ENCODE assay signal across 8 mouse cellular contexts in genomic region chrX:13245027-13245426, GRCm38 (mm10). TPM values are rescaled to one million over a fixed set of nuclear protein-coding genes. Genes with fewer than 3 reads are reported as not detected.
DNase-seq lines count a peak whose midpoint lies in the region; ATAC-seq lines count a peak whose summit lies in the region.
"Had no signal": no experiment of that assay in that cellular context is flagged by ENCODE, and none has a peak within 500 bp of the region (broad histone marks: within the 10 kb centered on the region; RNA-seq: fewer than 3 reads in every experiment).

No protein-coding gene starts in this region.

- no peak overlapping the region for H3K4me3 ChIP-seq in midbrain, embryonic 14.5 days (replicated peaks; ENCODE audit: low read depth, low read length)
- H3K4me3 ChIP-seq in midbrain, embryonic 11.5 days (ENCODE audit: low read depth, low read length): no peak overlapping the region
- H3K4me3 ChIP-seq in liver, embryonic 11.5 days (ENCODE audit: low read depth, low read length): no peak overlapping the region

- 0 out of 2 replicates have a peak, but pooled peaks cover 3% of the 10 kb centered on the region for H3K4me1 ChIP-seq in midbrain, embryonic 14.5 days (ENCODE audit: control insufficient read depth, insufficient read depth, low read length)
- H3K4me1 ChIP-seq in midbrain, embryonic 11.5 days (ENCODE audit: control insufficient read depth, insufficient read depth, low read length): peaks cover 3% of the 10 kb centered on the region; the same call in 1 of the 2 replicates
- H3K4me1 ChIP-seq in liver, embryonic 11.5 days (replicated peaks; ENCODE audit: control insufficient read depth, insufficient read depth, low read length): no peaks in the 10 kb centered on the region

- no peaks in the 10 kb centered on the region for H3K27me3 ChIP-seq in midbrain, embryonic 14.5 days (ENCODE audit: control insufficient read depth, insufficient read depth, low read length)
- peaks cover 4% of the 10 kb centered on the region for H3K27me3 ChIP-seq in midbrain, embryonic 11.5 days (ENCODE audit: control insufficient read depth, insufficient read depth, low read length)
- peaks cover 8% of the 10 kb centered on the region for H3K27me3 ChIP-seq in liver, embryonic 11.5 days (replicated peaks; ENCODE audit: control insufficient read depth, insufficient read depth, low read length)

- no peak overlapping the region for H3K4me2 ChIP-seq in midbrain, embryonic 14.5 days (ENCODE audit: low read length)
- H3K4me2 ChIP-seq in midbrain, embryonic 11.5 days: no peak overlapping the region
- H3K4me2 ChIP-seq in liver, embryonic 11.5 days: peak overlapping the region; percentile 10; the same call in 1 of the 2 replicates

- no peaks in the 10 kb centered on the region for H3K36me3 ChIP-seq in midbrain, embryonic 14.5 days (ENCODE audit: control insufficient read depth, insufficient read depth, low read length)
- no peaks in the 10 kb centered on the region for H3K36me3 ChIP-seq in midbrain, embryonic 11.5 days (ENCODE audit: control insufficient read depth, insufficient read depth, low read length)
- no peaks in the 10 kb centered on the region for H3K36me3 ChIP-seq in liver, embryonic 11.5 days (ENCODE audit: control insufficient read depth, insufficient read depth, low read length)

- ATAC-seq in midbrain, embryonic 14.5 days (ENCODE audit: low FRiP score, low TSS enrichment): no peak
- ATAC-seq in midbrain, embryonic 11.5 days (ENCODE audit: low FRiP score): no peak
- ATAC-seq in liver, embryonic 11.5 days (replicated peaks; ENCODE audit: low FRiP score): no peak

- no peak for DNase-seq in midbrain, embryonic 14.5 days
- no peak for DNase-seq in midbrain, embryonic 11.5 days (ENCODE audit: low spot score, missing footprints)
- peak; percentile 9 to 29 for DNase-seq in heart, postnatal 14 days
- no peak for DNase-seq in liver, embryonic 11.5 days (ENCODE audit: low spot score)
- DNase-seq in thymus, postnatal 25 days: peak; percentile 30
- no peak for DNase-seq in cerebellum, adult 11 months
- no peak for DNase-seq in ovary, postnatal 36 days (ENCODE audit: low spot score)
- DNase-seq: cerebellum, postnatal 36 days had no signal

- 77% methylated on average over 3 of the region's 3 CpGs for WGBS in midbrain, embryonic 14.5 days
- WGBS in midbrain, embryonic 11.5 days: 79% methylated on average over 3 of the region's 3 CpGs
- 47% methylated on average over 3 of the region's 3 CpGs for WGBS in liver, embryonic 11.5 days

- H3K27ac ChIP-seq in midbrain, embryonic 14.5 days (replicated peaks; ENCODE audit: low read depth, low read length): peak overlapping the region; percentile 96; the same call in 1 of the 2 replicates
- H3K27ac ChIP-seq in midbrain, embryonic 11.5 days (ENCODE audit: low read depth, low read length): no peak overlapping the region
- H3K27ac ChIP-seq in liver, embryonic 11.5 days (ENCODE audit: low read depth, low read length): peak overlapping the region; percentile 25; the same call in 1 of the 2 replicates

- no peaks in the 10 kb centered on the region for H3K9me3 ChIP-seq in midbrain, embryonic 14.5 days (ENCODE audit: control insufficient read depth, low read length)
- H3K9me3 ChIP-seq in midbrain, embryonic 11.5 days (ENCODE audit: control insufficient read depth, low read length): no peaks in the 10 kb centered on the region
- no peaks in the 10 kb centered on the region for H3K9me3 ChIP-seq in liver, embryonic 11.5 days (ENCODE audit: control insufficient read depth, low read length)

- H3K9ac ChIP-seq in midbrain, embryonic 14.5 days (replicated peaks; ENCODE audit: low read length): no peak overlapping the region
- H3K9ac ChIP-seq in midbrain, embryonic 11.5 days (ENCODE audit: low read length): no peak overlapping the region
- H3K9ac ChIP-seq in liver, embryonic 11.5 days (ENCODE audit: low read depth, low read length): no peak overlapping the region

- intact Hi-C loops in heart, postnatal 14 days (cut with DNase I): no loop called here

RNA-seq across cellular contexts. Expression of gene Ddx3x, which starts 35.7 kb away (rescaled TPM):
- polyA plus RNA-seq in midbrain, embryonic 14.5 days (2014; fragmentation: Nextera tagmentation; extraction: Ambion mirVana): 116 and 142 TPM in 2 replicates
- 196 and 219 TPM in 2 replicates for polyA plus RNA-seq in midbrain, embryonic 11.5 days (2014; fragmentation: Nextera tagmentation; extraction: Ambion mirVana)
- total RNA-seq in heart, postnatal 14 days (2021): 100 to 1,000 TPM; 131 to 194 TPM
- polyA plus RNA-seq in liver, embryonic 11.5 days (2014; fragmentation: Nextera tagmentation; extraction: Ambion mirVana): 136 and 150 TPM in 2 replicates

Comparison
In these comparisons a context has a peak if more than half of its experiments do, and no peak if none do; other contexts are left out.
1. DNase-seq: peak in heart, postnatal 14 days (2 of 2) and thymus, postnatal 25 days (single experiment); none in midbrain, embryonic 14.5 days (single experiment), midbrain, embryonic 11.5 days (single experiment), liver, embryonic 11.5 days (single experiment), cerebellum, adult 11 months (single experiment) and ovary, postnatal 36 days (single experiment).